Mouse (Mus musculus): ENCODE results near the gene Rft1.

DNA sequence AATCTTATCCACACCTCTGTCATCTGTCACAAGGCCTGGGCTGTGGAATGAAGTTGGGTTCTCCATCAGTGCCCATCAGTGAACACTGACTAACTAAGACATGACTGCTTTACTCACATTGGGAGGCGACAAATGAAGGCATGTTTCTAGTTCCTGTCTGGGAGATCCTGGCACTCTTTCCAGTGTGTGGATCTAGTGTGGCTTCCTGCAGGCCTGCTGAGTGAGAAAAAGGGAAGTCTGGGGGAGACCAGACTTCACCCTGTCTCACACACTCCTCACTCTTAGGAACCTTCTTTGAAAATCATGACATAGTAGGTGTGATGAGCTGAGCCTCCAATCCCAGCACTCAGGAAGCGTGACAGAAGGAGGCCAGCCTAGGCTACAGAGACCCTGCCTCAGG, 40.6 kb downstream of the Rft1 start:
- TF ChIP-seq POLR2A (IDR thresholded peaks at IDR 0.05; ENCODE audit: low read depth, low read length): no peak
- no peak for TF ChIP-seq CTCF (conservative IDR thresholded peaks at IDR 0.05; ENCODE audit: insufficient read depth, insufficient read length, low read depth, low read length)

Measured in kidney, adult 2 months (tissue).